Mouse (Mus musculus): ENCODE measurements around the gene Mthfd1l. TPM values are rescaled to one million over a fixed set of nuclear protein-coding genes. Genes with fewer than 3 reads are reported as not detected.
A peak's percentile ranks its signal among the peaks of the same experiment; 100 is the strongest.
"Not testable (repeated sequence)": the region's sequence is repeated elsewhere in the genome, so short reads cannot be mapped to it uniquely, and the experiment has no call there.

Gene Mthfd1l
- polyA plus RNA-seq, 1 experiment from 2014 or later: 23.9 TPM

DNA sequence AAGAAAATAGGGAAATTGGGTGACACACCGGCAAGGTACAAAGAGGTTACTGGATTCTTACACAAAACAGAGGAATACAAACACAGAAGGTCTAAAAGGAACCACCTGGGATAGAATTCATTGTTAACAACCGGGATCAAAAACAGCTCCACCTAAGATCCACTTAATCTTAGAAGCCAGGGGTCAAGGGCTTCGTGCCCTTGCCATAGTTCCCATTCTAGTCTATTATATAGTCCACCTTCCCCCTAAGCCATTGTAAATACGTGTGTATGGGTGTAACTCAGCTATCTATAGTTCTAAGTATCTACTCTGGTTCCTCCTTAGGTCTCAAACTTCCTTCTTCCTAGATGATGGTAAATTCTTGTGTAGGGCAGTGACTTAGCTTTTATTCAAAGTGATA, 99.6 kb downstream of the Mthfd1l start:
- not testable (repeated sequence) for H3K9me3 ChIP-seq (ENCODE audit: control insufficient read depth, low read length); H3K4me3 ChIP-seq (ENCODE audit: low read depth, low read length); H3K4me2 ChIP-seq (ENCODE audit: low read length); DNase-seq (ENCODE audit: low spot score); H3K36me3 ChIP-seq (ENCODE audit: control insufficient read depth, insufficient read depth, low read length); ATAC-seq (replicated peaks; ENCODE audit: low FRiP score, low TSS enrichment, low read depth); H3K4me1 ChIP-seq (replicated peaks; ENCODE audit: control insufficient read depth, insufficient read depth, low read length); H3K9ac ChIP-seq (ENCODE audit: low read length); H3K27me3 ChIP-seq (replicated peaks; ENCODE audit: control insufficient read depth, insufficient read depth, low read length); H3K27ac ChIP-seq (ENCODE audit: low read depth)
- 74% methylated on average over 4 of the region's 4 CpGs for WGBS

DNA sequence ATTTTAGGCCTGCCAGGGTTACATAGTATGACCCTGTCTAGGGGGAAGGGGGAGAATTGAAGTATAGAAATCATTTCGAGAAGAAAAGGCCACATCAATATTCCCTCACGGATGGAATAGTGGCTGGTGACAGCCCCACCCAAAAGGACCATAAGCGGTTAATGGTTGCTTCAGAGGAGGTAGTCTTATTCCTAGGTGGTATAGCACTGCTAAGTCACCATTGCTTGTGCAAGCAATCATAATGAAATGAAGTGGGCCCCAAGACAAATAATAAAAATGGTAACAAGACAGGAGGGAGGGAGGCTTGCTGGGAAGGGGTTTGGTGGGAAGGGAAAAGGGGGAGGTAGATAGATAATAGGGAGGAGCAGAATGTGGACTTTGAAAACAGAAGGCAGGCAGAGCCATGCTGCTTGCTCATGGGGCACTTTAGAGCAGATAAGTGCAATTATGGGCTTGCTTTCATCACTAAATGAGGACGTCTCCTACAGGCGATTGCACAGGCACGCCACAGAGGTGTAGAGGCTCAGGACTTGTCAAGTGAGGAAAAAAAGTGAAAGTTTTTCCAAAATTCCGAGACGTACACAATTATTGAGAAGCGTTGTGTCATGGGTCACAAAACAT, 105.4 kb downstream of the Mthfd1l start:
- H3K27ac ChIP-seq (ENCODE audit: low read depth): no peak overlapping the region
- ATAC-seq (replicated peaks; ENCODE audit: low FRiP score, low TSS enrichment, low read depth) (no peak), DNase-seq (ENCODE audit: low spot score) (no peak)
- H3K9ac ChIP-seq (ENCODE audit: low read length): no peak overlapping the region
- H3K36me3 ChIP-seq (ENCODE audit: control insufficient read depth, insufficient read depth, low read length): no peaks in the 10 kb centered on the region
- H3K4me1 ChIP-seq (replicated peaks; ENCODE audit: control insufficient read depth, insufficient read depth, low read length): peaks cover 16% of the 10 kb centered on the region
- 73% methylated on average over 9 of the region's 9 CpGs for WGBS
- H3K9me3 ChIP-seq (ENCODE audit: control insufficient read depth, low read length): no peaks in the 10 kb centered on the region
- no peaks in the 10 kb centered on the region for H3K27me3 ChIP-seq (replicated peaks; ENCODE audit: control insufficient read depth, insufficient read depth, low read length)
- H3K4me2 ChIP-seq (ENCODE audit: low read length): no peak overlapping the region
- H3K4me3 ChIP-seq (ENCODE audit: low read depth, low read length): no peak overlapping the region

DNA sequence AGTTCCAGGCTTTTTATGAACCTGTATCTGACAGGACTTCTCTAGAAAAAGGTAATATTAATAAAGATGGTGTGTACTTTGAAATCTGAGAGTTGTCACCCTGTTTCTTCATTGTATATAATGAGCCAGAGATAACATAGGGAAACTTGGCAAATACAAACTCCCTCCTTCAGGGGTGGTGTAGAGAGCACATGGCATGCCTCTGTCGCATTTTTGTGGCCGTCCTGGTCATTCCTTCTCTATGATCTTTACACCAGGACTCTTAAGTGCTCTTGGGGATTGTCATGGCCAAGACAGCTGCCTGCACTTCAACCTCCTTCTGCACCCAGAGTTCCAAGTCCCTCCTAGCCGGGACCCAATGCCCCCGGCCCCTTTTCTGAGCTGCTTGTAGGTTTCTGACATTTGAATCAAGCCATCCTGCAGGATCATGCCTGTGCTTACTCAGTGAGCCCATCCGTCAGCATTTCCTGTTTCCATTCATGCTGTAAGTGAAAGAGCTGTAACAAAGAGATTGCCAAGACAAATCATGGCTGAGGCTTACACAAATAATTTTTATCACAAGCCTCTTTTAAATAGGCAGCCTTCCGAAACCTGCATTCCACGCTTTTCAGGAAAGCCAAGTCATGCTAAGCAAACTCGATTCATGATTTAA, 106.2 kb downstream of the Mthfd1l start:
- ATAC-seq (replicated peaks; ENCODE audit: low FRiP score, low TSS enrichment, low read depth) (no peak), DNase-seq (ENCODE audit: low spot score) (no peak)
- Histone ChIP-seq H3K4me2 (ENCODE audit: low read length) (peak overlapping the region; percentile 33; the same call in 1 of the 2 replicates), H3K9ac (ENCODE audit: low read length) (no peak overlapping the region), H3K27ac (ENCODE audit: low read depth) (peak overlapping the region; percentile 77), H3K36me3 (ENCODE audit: control insufficient read depth, insufficient read depth, low read length) (no peaks in the 10 kb centered on the region), H3K4me1 (replicated peaks; ENCODE audit: control insufficient read depth, insufficient read depth, low read length) (peaks cover 16% of the 10 kb centered on the region), H3K9me3 (ENCODE audit: control insufficient read depth, low read length) (no peaks in the 10 kb centered on the region), H3K4me3 (ENCODE audit: low read depth, low read length) (no peak overlapping the region), H3K27me3 (replicated peaks; ENCODE audit: control insufficient read depth, insufficient read depth, low read length) (no peaks in the 10 kb centered on the region)
- WGBS: 42% methylated on average over 8 of the region's 8 CpGs

DNA sequence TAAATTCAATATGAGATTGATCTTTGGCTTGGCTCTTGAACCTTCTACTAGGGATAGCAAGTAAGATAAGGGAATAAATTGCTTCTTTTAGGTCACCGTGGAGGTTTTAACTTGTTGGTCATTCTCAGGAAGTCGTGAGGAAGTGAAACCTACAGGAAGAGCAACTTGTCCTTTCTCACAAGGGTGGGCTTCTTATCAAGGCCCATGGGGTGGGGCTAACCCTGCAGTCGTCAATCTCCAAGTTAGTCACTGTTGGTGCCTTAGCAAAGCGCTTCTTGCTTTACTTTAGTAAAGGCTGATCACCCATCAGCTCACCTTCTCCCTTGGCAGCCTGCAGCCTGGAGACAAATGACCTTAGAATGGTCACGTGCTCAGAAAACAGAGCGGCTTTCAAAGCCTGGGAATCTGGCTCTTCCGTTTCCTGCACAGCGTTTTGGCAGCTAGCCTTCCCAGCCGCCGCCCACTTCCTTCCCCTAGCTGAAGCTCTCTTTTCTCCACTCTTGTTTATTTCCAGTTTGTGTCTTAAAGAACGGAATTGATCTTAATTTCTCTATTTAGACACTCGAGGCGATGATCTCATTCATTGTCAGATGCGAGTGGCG, 106.8 kb downstream of the Mthfd1l start:
- Histone ChIP-seq H3K4me2 (ENCODE audit: low read length) (peak overlapping the region; percentile 33), H3K36me3 (ENCODE audit: control insufficient read depth, insufficient read depth, low read length) (no peaks in the 10 kb centered on the region), H3K4me3 (ENCODE audit: low read depth, low read length) (no peak overlapping the region), H3K27ac (ENCODE audit: low read depth) (peak overlapping the region; percentile 77), H3K9me3 (ENCODE audit: control insufficient read depth, low read length) (no peaks in the 10 kb centered on the region), H3K4me1 (replicated peaks; ENCODE audit: control insufficient read depth, insufficient read depth, low read length) (peaks cover 16% of the 10 kb centered on the region), H3K9ac (ENCODE audit: low read length) (peak overlapping the region; percentile 10; the same call in 1 of the 2 replicates), H3K27me3 (replicated peaks; ENCODE audit: control insufficient read depth, insufficient read depth, low read length) (no peaks in the 10 kb centered on the region)
- ATAC-seq (replicated peaks; ENCODE audit: low FRiP score, low TSS enrichment, low read depth) (peak; percentile 44; the same call in 1 of the 2 replicates), DNase-seq (ENCODE audit: low spot score) (peak; percentile 67)
- WGBS: 33% methylated on average over 15 of the region's 15 CpGs

DNA sequence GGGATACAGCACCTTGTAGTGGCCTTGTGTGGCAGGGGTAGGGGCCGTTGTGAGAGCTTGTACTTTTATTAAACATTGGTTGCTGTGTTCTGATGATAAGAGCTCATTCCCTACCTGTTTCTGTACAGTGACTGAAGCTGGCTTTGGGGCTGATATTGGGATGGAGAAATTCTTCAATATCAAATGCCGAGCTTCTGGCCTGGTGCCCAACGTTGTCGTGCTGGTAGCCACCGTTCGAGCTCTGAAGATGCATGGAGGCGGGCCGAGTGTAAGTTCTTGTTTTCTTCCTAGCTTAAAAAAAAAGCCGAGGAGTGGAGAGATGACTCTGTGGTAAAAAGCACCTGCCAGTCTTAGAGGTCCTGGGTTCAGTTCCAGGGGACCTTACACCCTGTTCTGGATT, 110.7 kb downstream of the Mthfd1l start:
- Histone ChIP-seq H3K27me3 (replicated peaks; ENCODE audit: control insufficient read depth, insufficient read depth, low read length) (no peaks in the 10 kb centered on the region), H3K9ac (ENCODE audit: low read length) (no peak overlapping the region), H3K9me3 (ENCODE audit: control insufficient read depth, low read length) (no peaks in the 10 kb centered on the region), H3K4me2 (ENCODE audit: low read length) (no peak overlapping the region), H3K4me1 (replicated peaks; ENCODE audit: control insufficient read depth, insufficient read depth, low read length) (peaks cover 16% of the 10 kb centered on the region), H3K36me3 (ENCODE audit: control insufficient read depth, insufficient read depth, low read length) (no peaks in the 10 kb centered on the region), H3K27ac (ENCODE audit: low read depth) (no peak overlapping the region), H3K4me3 (ENCODE audit: low read depth, low read length) (no peak overlapping the region)
- 93% methylated on average over 9 of the region's 9 CpGs for WGBS
- ATAC-seq (replicated peaks; ENCODE audit: low FRiP score, low TSS enrichment, low read depth) (no peak), DNase-seq (ENCODE audit: low spot score) (no peak)

DNA sequence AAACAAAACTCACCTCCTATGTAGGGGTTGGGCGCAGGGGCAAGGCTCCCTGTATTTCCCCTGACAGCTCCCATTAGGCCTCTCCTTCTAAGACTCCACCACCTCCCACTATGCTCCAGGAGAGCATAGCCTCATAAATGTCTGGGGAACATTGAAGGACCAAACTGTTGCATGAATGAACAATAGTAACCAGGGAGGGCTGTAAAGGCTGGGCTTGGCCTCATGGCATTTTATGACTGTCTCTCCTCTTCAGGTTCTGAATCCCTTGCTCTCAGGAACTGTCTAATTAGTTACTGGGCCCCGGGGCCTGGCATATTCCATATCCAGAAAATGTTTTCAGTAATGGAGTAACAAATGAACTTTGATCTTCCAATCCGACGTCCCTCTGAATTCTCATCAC, 112.0 kb downstream of the Mthfd1l start:
- no peaks in the 10 kb centered on the region for H3K9me3 ChIP-seq (ENCODE audit: control insufficient read depth, low read length)

DNA sequence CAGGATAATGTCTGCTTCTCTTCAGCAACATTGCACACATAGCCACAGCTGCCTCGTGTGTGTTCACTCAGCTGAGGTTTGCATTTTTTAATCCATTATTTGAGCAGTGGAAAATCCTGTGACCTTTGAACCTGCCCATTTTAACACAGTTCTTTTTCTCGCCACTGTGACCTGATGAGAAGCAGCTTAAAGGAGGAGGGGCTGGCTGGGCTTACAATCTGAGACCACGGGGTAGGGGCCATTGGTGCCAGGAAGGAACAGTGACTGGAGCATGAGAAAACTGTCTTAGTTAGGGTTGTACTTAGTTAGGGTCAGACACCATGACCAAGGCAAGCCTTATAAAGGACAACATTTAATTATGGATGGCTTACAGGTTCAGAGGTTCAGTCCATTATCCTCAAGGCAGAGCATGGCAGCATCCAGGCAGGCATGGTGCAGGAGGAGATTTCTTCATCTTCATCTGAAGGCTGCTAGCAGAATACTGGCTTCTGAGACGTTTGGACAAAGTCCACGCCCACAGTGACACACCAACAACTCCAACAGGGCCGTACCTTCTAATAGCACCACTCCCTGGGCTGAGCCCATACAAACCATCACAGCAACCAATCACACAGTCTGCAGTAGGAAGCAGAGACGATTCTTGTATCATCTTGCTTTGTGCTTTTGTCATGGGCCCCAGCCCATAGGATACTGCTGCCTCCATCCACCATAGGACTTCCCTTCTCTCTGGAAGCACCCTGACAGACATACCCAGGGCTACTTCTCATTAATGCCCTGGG, 112.6 kb downstream of the Mthfd1l start:
- Histone ChIP-seq H3K36me3 (ENCODE audit: control insufficient read depth, insufficient read depth, low read length) (no peaks in the 10 kb centered on the region), H3K9ac (ENCODE audit: low read length) (no peak overlapping the region), H3K27me3 (replicated peaks; ENCODE audit: control insufficient read depth, insufficient read depth, low read length) (no peaks in the 10 kb centered on the region), H3K27ac (ENCODE audit: low read depth) (no peak overlapping the region), H3K4me2 (ENCODE audit: low read length) (no peak overlapping the region), H3K9me3 (ENCODE audit: control insufficient read depth, low read length) (no peaks in the 10 kb centered on the region), H3K4me1 (replicated peaks; ENCODE audit: control insufficient read depth, insufficient read depth, low read length) (no peaks in the 10 kb centered on the region), H3K4me3 (ENCODE audit: low read depth, low read length) (no peak overlapping the region)
- WGBS: 65% methylated on average over 7 of the region's 7 CpGs
- ATAC-seq (replicated peaks; ENCODE audit: low FRiP score, low TSS enrichment, low read depth) (no peak), DNase-seq (ENCODE audit: low spot score) (no peak)

More for the DNA sequence above, 112.0 kb downstream of the Mthfd1l start:
- H3K9ac ChIP-seq (ENCODE audit: low read length): no peak overlapping the region
- DNase-seq (ENCODE audit: low spot score) (no peak), ATAC-seq (replicated peaks; ENCODE audit: low FRiP score, low TSS enrichment, low read depth) (0 out of 2 replicates have a peak, but pooled peaks have one; percentile 12)
- no peak overlapping the region for H3K4me3 ChIP-seq (ENCODE audit: low read depth, low read length)
- H3K36me3 ChIP-seq (ENCODE audit: control insufficient read depth, insufficient read depth, low read length): no peaks in the 10 kb centered on the region
- WGBS: 83% methylated on average over 4 of the region's 4 CpGs
- H3K4me2 ChIP-seq (ENCODE audit: low read length): no peak overlapping the region
- H3K4me1 ChIP-seq (replicated peaks; ENCODE audit: control insufficient read depth, insufficient read depth, low read length): peaks cover 5% of the 10 kb centered on the region
- H3K27ac ChIP-seq (ENCODE audit: low read depth): no peak overlapping the region
- H3K27me3 ChIP-seq (replicated peaks; ENCODE audit: control insufficient read depth, insufficient read depth, low read length): no peaks in the 10 kb centered on the region

DNA sequence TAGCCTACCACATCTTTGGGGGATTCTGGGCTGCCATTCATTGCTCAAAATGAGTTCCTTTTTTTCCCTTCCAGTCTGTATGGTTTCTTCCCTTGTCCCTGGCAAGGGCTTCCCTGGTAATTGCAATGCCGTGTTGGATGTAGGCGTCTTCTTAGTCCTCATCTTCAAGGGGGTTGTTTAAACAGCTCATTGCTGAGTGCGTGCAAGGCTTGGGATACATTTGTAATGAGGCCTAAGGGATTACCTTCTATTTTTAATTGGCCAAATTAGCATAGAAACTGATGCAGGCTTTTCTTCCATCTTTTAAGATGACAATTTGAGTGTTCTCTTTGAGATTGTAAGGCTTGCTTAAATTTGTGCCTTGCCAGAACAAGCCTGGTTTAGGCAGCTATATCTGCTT, 114.6 kb downstream of the Mthfd1l start:
- 88% methylated on average over 3 of the region's 3 CpGs for WGBS
- H3K4me1 ChIP-seq (replicated peaks; ENCODE audit: control insufficient read depth, insufficient read depth, low read length): no peaks in the 10 kb centered on the region
- no peaks in the 10 kb centered on the region for H3K27me3 ChIP-seq (replicated peaks; ENCODE audit: control insufficient read depth, insufficient read depth, low read length)
- no peak for DNase-seq (ENCODE audit: low spot score)
- H3K4me3 ChIP-seq (ENCODE audit: low read depth, low read length): no peak overlapping the region
- ATAC-seq (replicated peaks; ENCODE audit: low FRiP score, low TSS enrichment, low read depth): no peak
- no peaks in the 10 kb centered on the region for H3K9me3 ChIP-seq (ENCODE audit: control insufficient read depth, low read length)
- H3K27ac ChIP-seq (ENCODE audit: low read depth): no peak overlapping the region
- H3K4me2 ChIP-seq (ENCODE audit: low read length): no peak overlapping the region
- no peaks in the 10 kb centered on the region for H3K36me3 ChIP-seq (ENCODE audit: control insufficient read depth, insufficient read depth, low read length)
- H3K9ac ChIP-seq (ENCODE audit: low read length): no peak overlapping the region
